Mouse (Mus musculus) hindbrain, embryonic 15.5 days (tissue): ENCODE measurements at regions not wholly inside any gene's neighbourhood (a gene's known extent, or its start where the extent isn't known, plus 50 kb on each side); places are given as distances from the start of the nearest gene placed in this dataset.

Experiments used
- ATAC-seq: fragments of 200-750 bp; cut with Nextera tagmentation; 2 replicates; pipeline ENCODE4 v1.8.0; 2017; ENCODE audit warnings: low read depth, moderate number of reproducible peaks, moderate TSS enrichment; ENCODE audit not compliant: low FRiP score
- H3K27ac ChIP-seq: fragments of 300-500 bp; sonication (generic); replicated peaks from 2 replicates; pipeline ENCODE4 v1.5.1; 2015; ENCODE audit warnings: mild to moderate bottlenecking, inconsistent platforms
- H3K27me3 ChIP-seq: fragments of 300-500 bp; sonication (generic); 2 replicates; pipeline ENCODE4 v1.6.1; 2015; ENCODE audit warnings: control low read depth, inconsistent platforms
- H3K36me3 ChIP-seq: fragments of 300-500 bp; sonication (generic); 2 replicates; pipeline ENCODE4 v1.6.1; 2015; ENCODE audit warnings: control low read depth, inconsistent platforms
- H3K4me1 ChIP-seq: fragments of 300-500 bp; sonication (generic); replicated peaks from 2 replicates; pipeline ENCODE4 v1.6.1; 2015; ENCODE audit warnings: control low read depth, inconsistent platforms
- H3K4me2 ChIP-seq: fragments of 300-500 bp; sonication (generic); 2 replicates; pipeline ENCODE4 v1.6.1; 2015; ENCODE audit warnings: moderate library complexity, mild to moderate bottlenecking, inconsistent platforms
- H3K4me3 ChIP-seq: fragments of 300-500 bp; sonication (generic); 2 replicates; pipeline ENCODE4 v1.5.1; 2015; ENCODE audit warnings: mild to moderate bottlenecking, inconsistent platforms
- H3K9ac ChIP-seq: fragments of 300-500 bp; sonication (generic); 2 replicates; pipeline ENCODE4 v1.6.1; 2015; ENCODE audit warnings: inconsistent platforms
- H3K9me3 ChIP-seq: fragments of 300-500 bp; sonication (generic); 2 replicates; pipeline ENCODE4 v1.6.1; 2016; ENCODE audit warnings: control low read depth, inconsistent platforms
- whole genome bisulfite sequencing: fragments of 180-500 bp; shearing (Covaris S2); methylation state at CpG from one replicate; pipeline ENCODE4 v1.1.7; 2015; 5-methylcytosine and 5-hydroxymethylcytosine counted together

DNA sequence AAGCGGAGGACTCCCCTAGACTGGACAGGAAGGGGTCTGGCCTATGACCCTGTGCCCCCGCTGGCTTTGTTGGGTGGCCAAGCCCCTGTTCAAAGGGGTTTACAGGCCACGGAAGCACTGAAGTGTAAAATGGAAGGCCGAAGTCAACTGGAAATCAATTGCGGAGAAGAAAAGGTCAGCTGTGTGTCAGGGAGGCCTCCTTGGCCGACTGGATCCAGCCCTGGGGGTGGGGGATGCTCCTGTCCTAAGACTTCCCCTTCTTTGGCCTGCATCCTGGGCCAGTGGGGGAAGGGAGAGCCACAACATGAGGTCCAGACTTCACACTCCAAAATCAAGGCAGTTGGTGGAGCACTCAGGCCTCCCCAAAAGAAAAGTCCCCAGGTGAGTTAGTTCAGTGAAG is 66.4 kb upstream of the Ret start:
- WGBS = 17% methylated on average over 6 of the region's 6 CpGs
- no peaks in the 10 kb centered on the region for H3K27me3 ChIP-seq
- no peak overlapping the region for H3K27ac ChIP-seq
- no peak overlapping the region for H3K4me3 ChIP-seq
- ATAC-seq = no peak
- no peaks in the 10 kb centered on the region for H3K36me3 ChIP-seq
- no peaks in the 10 kb centered on the region for H3K4me1 ChIP-seq
- H3K9me3 ChIP-seq = no peaks in the 10 kb centered on the region
- H3K9ac ChIP-seq = no peak overlapping the region
- no peak overlapping the region for H3K4me2 ChIP-seq

DNA sequence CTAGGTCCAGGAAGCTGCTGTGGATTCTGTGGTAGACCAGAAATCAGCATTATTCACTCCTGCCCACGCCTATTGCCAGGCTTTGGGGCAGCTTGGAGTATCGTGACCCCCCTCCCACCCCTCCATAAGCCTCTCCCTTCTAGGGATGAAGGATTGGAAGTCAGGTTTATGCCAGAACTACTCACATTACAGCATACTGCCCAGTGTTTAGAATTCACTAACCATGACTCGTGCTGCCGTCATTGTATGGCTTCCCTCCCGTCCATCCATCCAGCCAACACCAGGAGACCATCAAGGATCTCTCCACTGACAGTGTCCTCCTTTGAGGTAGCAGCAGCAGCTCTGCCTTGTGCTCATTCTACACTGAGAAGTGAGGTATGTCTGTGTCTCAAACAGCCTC is 62.4 kb upstream of the Ret start:
- 79% methylated on average over 5 of the region's 5 CpGs for WGBS

GRCm38 (mm10) chr6:118254871-118255270 is 57.4 kb upstream of the Ret start:
- Histone ChIP-seq H3K27me3 (no peaks in the 10 kb centered on the region), H3K36me3 (no peaks in the 10 kb centered on the region), H3K4me3 (no peak overlapping the region), H3K4me2 (no peak overlapping the region), H3K27ac (no peak overlapping the region), H3K4me1 (no peaks in the 10 kb centered on the region), H3K9ac (no peak overlapping the region), H3K9me3 (no peaks in the 10 kb centered on the region)
- 78% methylated on average over 5 of the region's 5 CpGs for WGBS
- no peak for ATAC-seq

More for the DNA sequence above, 62.4 kb upstream of the Ret start:
- H3K4me1 ChIP-seq = no peaks in the 10 kb centered on the region
- no peak overlapping the region for H3K27ac ChIP-seq
- no peak for ATAC-seq
- no peaks in the 10 kb centered on the region for H3K27me3 ChIP-seq
- no peaks in the 10 kb centered on the region for H3K36me3 ChIP-seq
- no peak overlapping the region for H3K4me3 ChIP-seq
- H3K9me3 ChIP-seq = no peaks in the 10 kb centered on the region
- no peak overlapping the region for H3K9ac ChIP-seq
- no peak overlapping the region for H3K4me2 ChIP-seq

DNA sequence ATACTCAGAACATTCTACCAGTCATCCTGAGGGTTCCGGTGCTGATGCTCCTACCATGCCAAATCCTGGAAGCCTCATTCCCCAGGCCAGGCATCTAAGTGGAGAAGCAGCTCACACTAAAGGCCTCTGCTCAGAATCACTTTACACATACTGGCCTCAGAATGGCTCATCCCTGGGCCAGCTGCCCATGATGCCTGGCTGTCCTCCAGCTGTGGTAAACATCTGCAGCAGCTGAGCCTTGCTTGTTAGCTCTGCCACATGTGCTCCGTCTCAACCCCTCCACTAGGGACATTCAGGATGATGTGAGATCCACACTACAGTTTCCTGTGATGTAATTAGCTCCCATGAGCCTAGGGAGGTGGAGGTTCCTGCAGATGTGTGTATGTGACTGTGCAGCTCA is 55.2 kb upstream of the Ret start:
- H3K4me2 ChIP-seq = no peak overlapping the region
- H3K27me3 ChIP-seq = no peaks in the 10 kb centered on the region
- no peak for ATAC-seq
- H3K9ac ChIP-seq = no peak overlapping the region
- H3K27ac ChIP-seq = no peak overlapping the region
- H3K4me3 ChIP-seq = no peak overlapping the region
- no peaks in the 10 kb centered on the region for H3K36me3 ChIP-seq
- WGBS = 85% methylated on average over 2 of the region's 2 CpGs
- H3K9me3 ChIP-seq = no peaks in the 10 kb centered on the region
- no peaks in the 10 kb centered on the region for H3K4me1 ChIP-seq

DNA sequence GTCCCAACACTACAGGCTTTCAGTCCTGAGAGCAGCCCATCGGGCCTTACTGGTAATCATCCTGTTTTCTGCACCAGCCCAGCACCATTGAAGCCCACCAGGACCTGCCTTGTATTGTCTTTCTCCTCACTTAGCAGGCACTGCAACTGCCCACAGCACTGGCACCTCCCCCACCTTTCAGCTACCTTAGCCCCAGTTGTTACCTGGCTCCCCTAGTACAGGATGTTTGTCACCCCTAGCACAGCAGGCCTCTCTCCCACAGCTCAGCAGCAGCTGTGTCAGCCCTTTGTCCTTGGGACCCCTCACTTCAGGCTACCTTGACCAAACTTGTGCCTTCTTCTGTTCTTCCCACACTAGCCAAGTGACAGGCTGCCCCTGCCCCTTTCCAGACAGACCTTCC is 53.6 kb upstream of the Ret start:
- 77% methylated on average over 1 of the region's 1 CpGs for WGBS
- no peak overlapping the region for H3K4me2 ChIP-seq
- no peaks in the 10 kb centered on the region for H3K27me3 ChIP-seq
- H3K4me1 ChIP-seq = no peaks in the 10 kb centered on the region
- no peak overlapping the region for H3K27ac ChIP-seq
- no peak overlapping the region for H3K4me3 ChIP-seq
- no peak for ATAC-seq
- H3K36me3 ChIP-seq = no peaks in the 10 kb centered on the region
- no peaks in the 10 kb centered on the region for H3K9me3 ChIP-seq
- H3K9ac ChIP-seq = no peak overlapping the region

DNA sequence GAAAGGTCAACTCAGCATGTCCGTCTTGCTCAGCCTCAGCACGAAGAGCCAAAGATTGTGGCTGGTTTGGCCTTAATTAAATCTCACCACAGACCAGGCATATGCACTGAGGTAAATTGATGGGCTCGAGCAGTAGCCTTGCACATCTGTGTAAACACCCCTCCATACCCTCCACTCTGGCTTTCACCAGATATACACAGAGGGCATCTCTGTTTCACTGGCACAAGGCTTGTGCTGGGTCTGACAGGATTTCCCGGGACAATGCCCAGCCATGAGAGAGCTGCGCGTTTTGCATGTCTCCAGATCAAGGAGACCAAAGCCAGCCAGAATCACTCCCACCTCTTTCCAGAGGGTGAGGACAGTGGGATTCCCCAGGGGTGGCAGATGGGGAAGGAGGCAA is 52.5 kb upstream of the Ret start:
- H3K9me3 ChIP-seq = no peaks in the 10 kb centered on the region
- no peaks in the 10 kb centered on the region for H3K36me3 ChIP-seq
- H3K9ac ChIP-seq = no peak overlapping the region
- H3K27me3 ChIP-seq = no peaks in the 10 kb centered on the region
- ATAC-seq = no peak
- H3K4me3 ChIP-seq = no peak overlapping the region
- no peaks in the 10 kb centered on the region for H3K4me1 ChIP-seq
- no peak overlapping the region for H3K27ac ChIP-seq
- H3K4me2 ChIP-seq = no peak overlapping the region
- WGBS = 87% methylated on average over 6 of the region's 6 CpGs
